In the genomic region with DNA sequence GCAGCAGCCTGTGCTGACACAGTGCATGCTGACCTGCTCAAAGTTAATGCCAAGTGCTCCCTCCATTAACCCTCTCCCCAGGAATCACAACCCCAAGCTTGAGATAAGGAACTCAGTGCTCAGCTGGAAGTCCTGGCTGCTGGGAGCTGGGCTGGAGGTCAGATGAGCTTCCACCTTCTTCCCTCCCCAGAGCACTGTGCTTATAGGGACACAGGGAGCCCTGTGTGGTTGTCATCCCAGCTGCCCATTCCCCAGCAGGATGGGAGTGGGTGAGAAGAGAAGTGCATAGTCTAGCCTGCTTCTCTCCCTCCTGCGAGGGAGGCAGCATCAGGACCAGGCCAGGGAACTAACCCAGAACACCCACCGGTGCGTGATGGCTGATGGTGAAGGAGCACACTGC, we compare ENCODE assay signal across 19 mouse cellular contexts. TPM values are rescaled to one million over a fixed set of nuclear protein-coding genes. Genes with fewer than 3 reads are reported as not detected.
"Had no signal": no experiment of that assay in that cellular context is flagged by ENCODE, and none has a peak within 500 bp of the region (broad histone marks: within the 10 kb centered on the region; RNA-seq: fewer than 3 reads in every experiment).

No protein-coding gene starts in this region.

RNA-seq across cellular contexts. Expression of a gene that starts 19.7 kb away (rescaled TPM):
- polyA plus RNA-seq: cerebellum, adult 2 months; cortical plate, adult 2 months; embryonic facial prominence, embryonic 10.5 days; embryonic facial prominence, embryonic 11.5 days; embryonic facial prominence, embryonic 12.5 days; embryonic facial prominence, embryonic 13.5 days; embryonic facial prominence, embryonic 14.5 days; embryonic facial prominence, embryonic 15.5 days; erythroblast, embryonic 14.5 days; forebrain, embryonic 10.5 days; forebrain, embryonic 11.5 days; forebrain, embryonic 12.5 days; forebrain, embryonic 13.5 days; forebrain, embryonic 14.5 days; forebrain, embryonic 15.5 days; forebrain, embryonic 16.5 days; forebrain, postnatal 0 days; frontal cortex, adult 2 months; heart, adult 2 months had no signal
